Comparison of ENCODE assay signal across 12 mouse cellular contexts in the genomic region with DNA sequence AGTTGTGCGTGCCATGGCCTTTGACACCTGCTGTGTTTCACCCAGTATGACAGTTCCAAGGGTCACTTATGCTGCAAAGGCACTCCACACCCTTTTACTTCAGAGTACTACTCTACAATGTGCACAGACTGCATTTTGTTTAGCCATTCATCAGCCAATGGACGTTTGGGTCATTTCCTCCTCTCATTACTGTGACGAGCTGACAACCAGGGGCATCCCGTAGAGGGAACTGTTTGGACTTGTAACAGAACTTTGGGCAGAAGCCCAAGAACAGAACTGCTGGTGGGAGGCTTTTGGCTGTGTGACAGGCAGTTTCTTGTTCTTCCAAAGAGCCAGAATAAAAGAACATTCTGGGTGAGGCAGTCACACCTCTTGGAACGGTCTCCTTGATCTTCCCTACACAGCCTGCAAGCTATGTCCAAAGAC. TPM values are rescaled to one million over a fixed set of nuclear protein-coding genes. Genes with fewer than 3 reads are reported as not detected.
DNase-seq lines count a peak whose midpoint lies in the region; ATAC-seq lines count a peak whose summit lies in the region.
"Had no signal": no experiment of that assay in that cellular context is flagged by ENCODE, and none has a peak within 500 bp of the region (broad histone marks: within the 10 kb centered on the region; RNA-seq: fewer than 3 reads in every experiment).

No protein-coding gene starts in this region.

- 41% methylated on average over 5 of the region's 5 CpGs for WGBS in forebrain, embryonic 14.5 days
- 74% methylated on average over 5 of the region's 5 CpGs for WGBS in forebrain, embryonic 11.5 days

- no peak overlapping the region for H3K4me2 ChIP-seq in forebrain, embryonic 14.5 days (ENCODE audit: low read length)
- H3K4me2 ChIP-seq in forebrain, embryonic 11.5 days (ENCODE audit: low read depth, low read length, severe bottlenecking): no peak overlapping the region

- DNase-seq in forebrain, embryonic 14.5 days (ENCODE audit: low spot score): peak; percentile 67
- DNase-seq in forebrain, embryonic 11.5 days (ENCODE audit: low spot score): no peak
- DNase-seq in left cerebral cortex, postnatal 25 days (ENCODE audit: low spot score in 2 of 2): peak; percentile 30 to 61
- DNase-seq in left cerebral cortex, adult 8-10 months (ENCODE audit: low spot score in 2 of 2): no peak
- DNase-seq in kidney, postnatal 25 days: peak; percentile 49 to 60
- DNase-seq in right cerebral cortex, postnatal 10 days (ENCODE audit: low spot score in 2 of 2): peak; percentile 57 to 60
- DNase-seq in thymus, postnatal 10 days (ENCODE audit: low spot score in 2 of 2): no peak
- no peak for DNase-seq in heart, adult 11 months

- H3K4me3 ChIP-seq in forebrain, embryonic 14.5 days (ENCODE audit: low read depth, low read length): no peak overlapping the region
- H3K4me3 ChIP-seq in forebrain, embryonic 11.5 days (ENCODE audit: low read depth, low read length): no peak overlapping the region

- H3K36me3 ChIP-seq in forebrain, embryonic 14.5 days (ENCODE audit: control insufficient read depth, insufficient read depth, low read length): peaks cover 35% of the 10 kb centered on the region; the same call in 1 of the 2 replicates
- H3K36me3 ChIP-seq in forebrain, embryonic 11.5 days (ENCODE audit: control insufficient read depth, insufficient read depth, low read length): no peaks in the 10 kb centered on the region; the same call in 1 of the 2 replicates

- no peaks in the 10 kb centered on the region for H3K27me3 ChIP-seq in forebrain, embryonic 14.5 days (replicated peaks; ENCODE audit: control insufficient read depth, insufficient read depth, low read length)
- no peaks in the 10 kb centered on the region for H3K27me3 ChIP-seq in forebrain, embryonic 11.5 days (ENCODE audit: control insufficient read depth, insufficient read depth, low read length)

- intact Hi-C loops in left cerebral cortex, postnatal 25 days (cut with DNase I): no loop called here

- H3K9ac ChIP-seq in forebrain, embryonic 14.5 days (ENCODE audit: low read length): no peak overlapping the region
- H3K9ac ChIP-seq in forebrain, embryonic 11.5 days (ENCODE audit: low read length): no peak overlapping the region

- peak; percentile 75 for ATAC-seq in forebrain, embryonic 14.5 days
- ATAC-seq in forebrain, embryonic 11.5 days (replicated peaks; ENCODE audit: low FRiP score): no peak

- H3K9me3 ChIP-seq in forebrain, embryonic 14.5 days (replicated peaks; ENCODE audit: control insufficient read depth, low read length): no peaks in the 10 kb centered on the region
- no peaks in the 10 kb centered on the region for H3K9me3 ChIP-seq in forebrain, embryonic 11.5 days (ENCODE audit: control insufficient read depth, low read length)

- no peaks in the 10 kb centered on the region for H3K4me1 ChIP-seq in forebrain, embryonic 14.5 days (ENCODE audit: control insufficient read depth, insufficient read depth, low read length)
- no peaks in the 10 kb centered on the region for H3K4me1 ChIP-seq in forebrain, embryonic 11.5 days (replicated peaks; ENCODE audit: control insufficient read depth, insufficient read depth, low read length)

- H3K27ac ChIP-seq in forebrain, embryonic 14.5 days (ENCODE audit: low read depth, low read length): no peak overlapping the region
- no peak overlapping the region for H3K27ac ChIP-seq in forebrain, embryonic 11.5 days (ENCODE audit: low read depth, low read length)

RNA-seq across cellular contexts. Expression of gene Nadsyn1, which starts 17.4 kb away (rescaled TPM):
- polyA plus RNA-seq in forebrain, embryonic 14.5 days (2014; fragmentation: Nextera tagmentation; extraction: Ambion mirVana): 5.2 TPM in 2 replicates
- polyA plus RNA-seq in forebrain, embryonic 11.5 days (2014; fragmentation: Nextera tagmentation; extraction: Ambion mirVana): 8.2 and 10.1 TPM in 2 replicates
- total RNA-seq in left cerebral cortex, postnatal 25 days (2021): 1 to 10 TPM; 4.8 to 6.6 TPM
- total RNA-seq in left cerebral cortex, adult 8-10 months (2022): 1 to 10 TPM; 5.4 to 7.8 (median 5.7) TPM

RNA-seq across cellular contexts. Expression of gene Dhcr7, which starts 17.7 kb away (rescaled TPM):
- 59.2 and 64.8 TPM in 2 replicates for polyA plus RNA-seq in forebrain, embryonic 14.5 days (2014; fragmentation: Nextera tagmentation; extraction: Ambion mirVana)
- 88.8 and 95.4 TPM in 2 replicates for polyA plus RNA-seq in forebrain, embryonic 11.5 days (2014; fragmentation: Nextera tagmentation; extraction: Ambion mirVana)
- total RNA-seq in left cerebral cortex, postnatal 25 days (2021): 10 to 100 TPM; 44.1 to 45.9 TPM
- total RNA-seq in left cerebral cortex, adult 8-10 months (2022): 10 to 100 TPM; 37.6 to 43.0 (median 39.8) TPM

RNA-seq across cellular contexts. Expression of gene Mrgpre, which starts 20.9 kb away (rescaled TPM):
- polyA plus RNA-seq in forebrain, embryonic 14.5 days (2014; fragmentation: Nextera tagmentation; extraction: Ambion mirVana): 2.6 and 3.6 TPM in 2 replicates
- polyA plus RNA-seq in forebrain, embryonic 11.5 days (2014; fragmentation: Nextera tagmentation; extraction: Ambion mirVana): 2.1 and 2.6 TPM in 2 replicates
- total RNA-seq in left cerebral cortex, postnatal 25 days (2021): 1 to 10 TPM; 7.1 to 7.6 TPM
- total RNA-seq in left cerebral cortex, adult 8-10 months (2022): 1 to 10 TPM; 7.0 to 8.4 (median 7.8) TPM

RNA-seq across cellular contexts. Expression of gene Mrgprg, which starts 38.4 kb away (rescaled TPM):
- polyA plus RNA-seq in forebrain, embryonic 14.5 days (2014; fragmentation: Nextera tagmentation; extraction: Ambion mirVana): not detected in 2 replicates
- polyA plus RNA-seq in forebrain, embryonic 11.5 days (2014; fragmentation: Nextera tagmentation; extraction: Ambion mirVana): not detected in 2 replicates
- not detected for total RNA-seq in left cerebral cortex, postnatal 25 days (2021)
- not detected for total RNA-seq in left cerebral cortex, adult 8-10 months (2022)
- total RNA-seq: megakaryocyte progenitor cell, adult 5-6 weeks had no signal
- polyA plus RNA-seq: C2C12; large intestine, adult 2 months; neural tube, embryonic 14.5 days had no signal

RNA-seq across cellular contexts. Expression of gene Osbpl5, which starts 48.4 kb away (rescaled TPM):
- 25.8 and 29.4 TPM in 2 replicates for polyA plus RNA-seq in forebrain, embryonic 14.5 days (2014; fragmentation: Nextera tagmentation; extraction: Ambion mirVana)
- polyA plus RNA-seq in forebrain, embryonic 11.5 days (2014; fragmentation: Nextera tagmentation; extraction: Ambion mirVana): 12.9 and 13.3 TPM in 2 replicates
- 10 to 100 TPM; 28.7 to 36.8 TPM for total RNA-seq in left cerebral cortex, postnatal 25 days (2021)
- 10 to 100 TPM; 32.1 to 43.1 (median 38.2) TPM for total RNA-seq in left cerebral cortex, adult 8-10 months (2022)

Comparison
In these comparisons a context has a peak if more than half of its experiments do, and no peak if none do; other contexts are left out.
1. DNase-seq: peak in forebrain, embryonic 14.5 days (single experiment), left cerebral cortex, postnatal 25 days (2 of 2), kidney, postnatal 25 days (2 of 2) and right cerebral cortex, postnatal 10 days (2 of 2); none in forebrain, embryonic 11.5 days (single experiment), left cerebral cortex, adult 8-10 months (0 of 2), thymus, postnatal 10 days (0 of 2) and heart, adult 11 months (single experiment).